1 mouse cellular context compared by ENCODE assay signal in genomic region chr9:110531914-110532489, GRCm38 (mm10).
TF ChIP-seq lines count a peak whose summit lies in the region.

No protein-coding gene starts in this region.

TF ChIP-seq in MEL, 35 proteins besides CTCF, POLR2A, EP300 and RAD21 (continued from another document):
- TF ChIP-seq MEF2A (IDR thresholded peaks at IDR 0.05; ENCODE audit: extremely low read depth, insufficient replicate concordance, low read depth, low read length, poor library complexity, severe bottlenecking) (no peak), E2F4 (IDR thresholded peaks at IDR 0.05; ENCODE audit: borderline replicate concordance, low read depth, low read length) (no peak)
